Mouse (Mus musculus): ENCODE results near the gene Tsr2.

The Tsr2 gene

GRCm38 (mm10) chrX:151096171-151097058 lies at the start of gene Tsr2:
TSS of gene Tsr2 (minus strand) at chrX:151096543.
- Histone ChIP-seq H3K36me3 (ENCODE audit: control insufficient read depth, insufficient read depth, low read length, poor library complexity, severe bottlenecking) (no peaks in the 10 kb centered on the region), H3K27me3 (ENCODE audit: control insufficient read depth, insufficient read depth, low read length, poor library complexity, severe bottlenecking) (no peaks in the 10 kb centered on the region)
- DNase-seq (ENCODE audit: low read depth, low spot score): peak; percentile 79

- Histone ChIP-seq H3K27me3 (ENCODE audit: control insufficient read depth, insufficient read depth, low read length, poor library complexity, severe bottlenecking) (no peaks in the 10 kb centered on the region), H3K36me3 (ENCODE audit: control insufficient read depth, insufficient read depth, low read length, poor library complexity, severe bottlenecking) (no peaks in the 10 kb centered on the region)
- peak; percentile 13 for DNase-seq (ENCODE audit: low read depth, low spot score)
These were observed 36.4 kb upstream of the Tsr2 start for GRCm38 (mm10) chrX:151132785-151133184.

GRCm38 (mm10) chrX:151130493-151130892 lies 34.1 kb upstream of the Tsr2 start:
- Histone ChIP-seq H3K36me3 (ENCODE audit: control insufficient read depth, insufficient read depth, low read length, poor library complexity, severe bottlenecking) (no peaks in the 10 kb centered on the region), H3K27me3 (ENCODE audit: control insufficient read depth, insufficient read depth, low read length, poor library complexity, severe bottlenecking) (no peaks in the 10 kb centered on the region)
- DNase-seq (ENCODE audit: low read depth, low spot score): peak; percentile 0

- no peaks in the 10 kb centered on the region for H3K36me3 ChIP-seq (ENCODE audit: control insufficient read depth, insufficient read depth, low read length, poor library complexity, severe bottlenecking)
- H3K27me3 ChIP-seq (ENCODE audit: control insufficient read depth, insufficient read depth, low read length, poor library complexity, severe bottlenecking): no peaks in the 10 kb centered on the region
- no peak for DNase-seq (ENCODE audit: low read depth, low spot score)
These were observed 27.6 kb upstream of the Tsr2 start for GRCm38 (mm10) chrX:151123933-151124332.

GRCm38 (mm10) chrX:151117432-151117831 lies 21.1 kb upstream of the Tsr2 start:
- DNase-seq (ENCODE audit: low read depth, low spot score): peak; percentile 19
- no peaks in the 10 kb centered on the region for H3K36me3 ChIP-seq (ENCODE audit: control insufficient read depth, insufficient read depth, low read length, poor library complexity, severe bottlenecking)

GRCm38 (mm10) chrX:151116795-151117194 lies 20.5 kb upstream of the Tsr2 start:
- Histone ChIP-seq H3K27me3 (ENCODE audit: control insufficient read depth, insufficient read depth, low read length, poor library complexity, severe bottlenecking) (no peaks in the 10 kb centered on the region), H3K36me3 (ENCODE audit: control insufficient read depth, insufficient read depth, low read length, poor library complexity, severe bottlenecking) (no peaks in the 10 kb centered on the region)
- DNase-seq (ENCODE audit: low read depth, low spot score): peak; percentile 44

More at GRCm38 (mm10) chrX:151117432-151117831, 21.1 kb upstream of the Tsr2 start:
- H3K27me3 ChIP-seq (ENCODE audit: control insufficient read depth, insufficient read depth, low read length, poor library complexity, severe bottlenecking): no peaks in the 10 kb centered on the region

GRCm38 (mm10) chrX:151107301-151108067 lies 11.1 kb upstream of the Tsr2 start:
- H3K36me3 ChIP-seq (ENCODE audit: control insufficient read depth, insufficient read depth, low read length, poor library complexity, severe bottlenecking): no peaks in the 10 kb centered on the region
- no peak for DNase-seq (ENCODE audit: low read depth, low spot score)
- no peaks in the 10 kb centered on the region for H3K27me3 ChIP-seq (ENCODE audit: control insufficient read depth, insufficient read depth, low read length, poor library complexity, severe bottlenecking)

- no peak for DNase-seq (ENCODE audit: low read depth, low spot score)
- Histone ChIP-seq H3K36me3 (ENCODE audit: control insufficient read depth, insufficient read depth, low read length, poor library complexity, severe bottlenecking) (no peaks in the 10 kb centered on the region), H3K27me3 (ENCODE audit: control insufficient read depth, insufficient read depth, low read length, poor library complexity, severe bottlenecking) (no peaks in the 10 kb centered on the region)
These were observed 8.9 kb downstream of the Tsr2 start for GRCm38 (mm10) chrX:151087418-151087817.

- no peaks in the 10 kb centered on the region for H3K27me3 ChIP-seq (ENCODE audit: control insufficient read depth, insufficient read depth, low read length, poor library complexity, severe bottlenecking)
- no peak for DNase-seq (ENCODE audit: low read depth, low spot score)
- no peaks in the 10 kb centered on the region for H3K36me3 ChIP-seq (ENCODE audit: control insufficient read depth, insufficient read depth, low read length, poor library complexity, severe bottlenecking)
These were observed 10.7 kb downstream of the Tsr2 start for GRCm38 (mm10) chrX:151085599-151085998.

- Histone ChIP-seq H3K36me3 (ENCODE audit: control insufficient read depth, insufficient read depth, low read length, poor library complexity, severe bottlenecking) (no peaks in the 10 kb centered on the region), H3K27me3 (ENCODE audit: control insufficient read depth, insufficient read depth, low read length, poor library complexity, severe bottlenecking) (no peaks in the 10 kb centered on the region)
- DNase-seq (ENCODE audit: low read depth, low spot score): no peak
These were observed 19.3 kb downstream of the Tsr2 start for GRCm38 (mm10) chrX:151076941-151077485.

- no peak for DNase-seq (ENCODE audit: low read depth, low spot score)
- Histone ChIP-seq H3K27me3 (ENCODE audit: control insufficient read depth, insufficient read depth, low read length, poor library complexity, severe bottlenecking) (no peaks in the 10 kb centered on the region), H3K36me3 (ENCODE audit: control insufficient read depth, insufficient read depth, low read length, poor library complexity, severe bottlenecking) (no peaks in the 10 kb centered on the region)
These were observed 20.3 kb downstream of the Tsr2 start for GRCm38 (mm10) chrX:151076007-151076406.

- Histone ChIP-seq H3K36me3 (ENCODE audit: control insufficient read depth, insufficient read depth, low read length, poor library complexity, severe bottlenecking) (no peaks in the 10 kb centered on the region), H3K27me3 (ENCODE audit: control insufficient read depth, insufficient read depth, low read length, poor library complexity, severe bottlenecking) (no peaks in the 10 kb centered on the region)
- DNase-seq (ENCODE audit: low read depth, low spot score): no peak
These were observed 28.5 kb downstream of the Tsr2 start for GRCm38 (mm10) chrX:151067876-151068275.

GRCm38 (mm10) chrX:151066071-151066666 lies 30.2 kb downstream of the Tsr2 start:
- Histone ChIP-seq H3K36me3 (ENCODE audit: control insufficient read depth, insufficient read depth, low read length, poor library complexity, severe bottlenecking) (no peaks in the 10 kb centered on the region), H3K27me3 (ENCODE audit: control insufficient read depth, insufficient read depth, low read length, poor library complexity, severe bottlenecking) (no peaks in the 10 kb centered on the region)
- no peak for DNase-seq (ENCODE audit: low read depth, low spot score)

- no peaks in the 10 kb centered on the region for H3K27me3 ChIP-seq (ENCODE audit: control insufficient read depth, insufficient read depth, low read length, poor library complexity, severe bottlenecking)
- peak; percentile 11 for DNase-seq (ENCODE audit: low read depth, low spot score)
These were observed 34.6 kb downstream of the Tsr2 start for GRCm38 (mm10) chrX:151061615-151062299.

More at GRCm38 (mm10) chrX:151061615-151062299, 34.6 kb downstream of the Tsr2 start:
- H3K36me3 ChIP-seq (ENCODE audit: control insufficient read depth, insufficient read depth, low read length, poor library complexity, severe bottlenecking): no peaks in the 10 kb centered on the region

Data from splenic B cell, adult 2 months (primary cell).